Mouse (Mus musculus): ENCODE results near the gene Mog.
"Not testable (repeated sequence)": the region's sequence is repeated elsewhere in the genome, so short reads cannot be mapped to it uniquely, and the experiment has no call there.

Mog gene

DNA sequence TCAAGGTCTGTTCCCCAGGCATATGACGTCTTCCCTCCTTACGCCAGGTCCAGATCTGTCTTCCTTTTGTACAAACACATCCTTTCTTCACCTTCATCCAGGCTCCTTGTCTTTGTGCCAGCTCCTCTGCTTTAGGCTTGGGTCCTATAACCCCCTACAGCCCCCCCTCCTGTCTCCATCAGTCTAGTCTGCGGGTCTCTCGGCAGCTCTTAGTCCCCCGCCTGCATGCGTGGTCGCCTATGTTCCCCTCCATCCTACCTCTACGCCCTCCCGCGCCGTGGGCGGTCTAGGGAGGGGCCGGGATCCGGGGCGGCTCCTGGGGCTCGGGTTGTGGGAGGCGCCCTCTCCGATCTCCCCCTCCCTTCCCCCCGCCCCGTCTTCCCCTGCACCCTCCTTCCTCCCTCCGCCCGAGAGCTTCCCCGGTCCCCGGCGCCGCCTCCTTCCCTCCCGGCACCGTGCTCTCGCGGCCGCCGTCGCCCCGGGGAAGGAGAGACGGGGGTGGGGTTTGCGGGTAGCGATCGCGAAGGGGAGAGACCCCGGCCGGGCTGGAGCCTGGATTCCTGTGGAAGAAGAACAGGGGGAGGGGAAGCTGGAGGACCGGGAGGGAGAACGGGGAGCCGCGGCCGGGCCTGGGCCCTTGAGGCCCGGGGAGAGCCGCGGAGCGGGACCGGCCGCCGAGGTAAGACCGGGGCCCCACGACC lies 22.6 kb upstream of the Mog start, which contains the start of gene Gabbr1:
TSS of gene Gabbr1 (plus strand) at position 356 of the 701 bp plus-strand sequence.
- DNase-seq (ENCODE audit: low read depth, low spot score) = peak; percentile 88

GRCm38 (mm10) chr17:37044651-37045244 lies 21.6 kb upstream of the Mog start:
- DNase-seq (ENCODE audit: low read depth, low spot score) = no peak

DNA sequence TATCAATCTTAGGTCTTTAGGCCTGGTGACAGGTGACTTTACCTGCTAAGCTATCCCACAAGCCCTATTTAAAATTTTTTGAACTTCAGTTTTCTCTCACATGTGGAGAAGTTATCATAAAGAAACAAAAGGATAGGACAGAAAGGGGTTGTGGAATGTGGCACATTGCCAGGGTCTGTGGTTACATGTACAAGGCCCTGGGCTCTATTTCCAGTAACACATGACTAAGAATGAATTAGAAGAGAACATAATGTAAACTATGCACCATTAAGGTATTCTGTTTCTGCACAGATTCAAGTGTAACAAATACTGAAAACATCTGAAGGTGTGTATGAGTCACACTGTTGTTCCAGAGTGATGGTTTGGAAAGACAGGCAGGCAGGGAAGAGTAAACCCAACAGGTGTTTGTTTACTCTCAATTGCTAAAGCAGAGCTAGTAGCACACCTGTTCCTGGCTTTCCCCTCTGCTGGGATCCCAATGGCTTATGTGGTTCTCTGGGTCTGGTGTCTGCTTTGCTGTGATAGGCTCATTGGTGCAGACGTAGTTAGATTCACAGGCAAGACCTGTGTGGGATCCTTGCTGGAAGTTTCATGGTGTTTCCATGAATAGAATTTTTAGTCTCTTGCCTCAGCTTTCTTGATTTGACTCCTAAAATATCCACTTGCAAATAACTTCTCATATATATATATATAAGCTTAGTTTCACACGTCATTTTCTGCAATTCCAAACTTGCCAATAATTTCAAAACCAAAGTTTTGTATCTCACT lies 16.1 kb upstream of the Mog start:
- DNase-seq (ENCODE audit: low read depth, low spot score) = no peak

DNA sequence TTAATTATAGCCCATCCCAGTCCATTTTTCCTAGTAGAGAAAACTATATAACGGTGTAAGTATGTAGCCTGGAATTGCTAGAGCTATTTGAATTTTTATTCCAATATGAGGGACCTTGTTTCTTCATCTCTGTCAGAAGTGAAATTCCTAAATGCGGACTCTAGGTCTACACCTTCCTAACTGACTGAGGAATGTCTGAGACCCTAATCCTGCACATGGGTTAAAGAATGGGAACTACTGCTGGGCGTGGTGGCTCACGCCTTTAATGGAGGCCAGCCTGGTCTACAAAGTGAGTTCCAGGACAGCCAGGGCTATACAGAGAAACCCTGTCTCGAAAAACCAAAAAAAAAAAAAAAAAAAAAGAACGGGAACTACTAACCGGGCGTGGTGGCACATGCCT lies 6.0 kb upstream of the Mog start:
- no peak for DNase-seq (ENCODE audit: low read depth, low spot score)

DNA sequence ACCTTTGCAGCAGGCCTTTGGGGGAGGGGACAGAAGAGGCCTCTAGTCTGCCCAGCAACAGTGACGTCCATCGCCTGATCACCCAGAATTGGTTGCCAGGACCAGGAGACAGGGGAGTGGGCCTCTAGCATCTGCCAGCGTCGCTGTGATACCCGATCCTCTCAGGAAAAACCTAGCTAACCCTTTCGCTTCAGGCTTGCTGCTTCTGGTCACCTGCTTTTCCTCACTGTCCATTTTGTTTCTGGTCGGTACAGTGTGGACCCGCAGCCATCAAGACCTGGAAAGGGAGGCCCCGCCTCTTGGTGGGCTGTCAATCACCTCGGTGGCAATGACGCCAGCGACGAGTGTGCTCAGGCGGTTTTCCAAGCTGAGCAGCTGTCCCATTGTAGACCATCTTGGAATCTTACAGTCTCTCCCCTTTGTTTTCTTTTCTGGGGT lies 5.5 kb upstream of the Mog start:
- peak; percentile 76 for DNase-seq (ENCODE audit: low read depth, low spot score)

DNA sequence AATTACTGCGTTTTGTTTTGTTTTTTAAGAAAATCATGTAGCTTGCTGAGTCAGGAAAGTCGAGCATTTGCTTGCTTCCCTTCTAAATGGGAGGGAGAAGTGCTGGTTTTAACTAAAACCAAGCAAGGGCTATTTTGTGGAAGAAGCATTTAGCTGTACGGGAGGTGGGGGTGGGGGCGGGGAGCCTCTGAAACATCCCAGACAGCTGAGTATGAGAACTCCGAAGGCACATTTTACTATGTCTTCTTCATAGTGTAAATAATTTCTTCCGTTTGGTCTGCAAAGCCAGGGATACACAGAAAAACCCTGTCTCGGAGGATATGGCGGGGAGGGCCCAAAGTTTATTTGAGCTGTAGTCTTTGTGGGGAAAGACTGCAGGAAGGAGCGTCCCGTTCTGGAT lies 5.0 kb upstream of the Mog start:
- no peak for DNase-seq (ENCODE audit: low read depth, low spot score)

- no peak for DNase-seq (ENCODE audit: low read depth, low spot score)
Observed at GRCm38 (mm10) chr17:37027486-37027885, 4.3 kb upstream of the Mog start.

DNA sequence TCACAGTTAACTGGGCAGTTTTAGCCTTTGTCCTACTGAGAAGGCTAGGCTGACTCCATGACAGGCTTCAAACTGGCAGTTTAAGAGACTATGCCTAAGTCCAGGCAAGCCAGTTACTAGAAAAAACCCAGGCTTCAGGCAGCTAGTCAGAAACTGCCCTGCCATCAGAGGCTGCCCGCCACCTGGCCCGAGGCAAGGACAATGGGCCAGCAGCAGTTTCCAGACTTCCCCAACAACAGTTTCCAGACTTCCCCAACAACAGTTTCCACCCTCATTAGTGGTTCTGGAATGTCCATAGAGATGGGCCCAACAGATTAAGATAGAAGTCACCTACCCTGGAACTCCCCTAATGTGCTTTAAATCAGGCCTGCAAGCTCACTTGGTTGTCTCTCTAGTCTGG lies 3.2 kb upstream of the Mog start:
- no peak for DNase-seq (ENCODE audit: low read depth, low spot score)

GRCm38 (mm10) chr17:37019242-37019641 lies 4.0 kb downstream of the Mog start:
- not testable (repeated sequence) for DNase-seq (ENCODE audit: low read depth, low spot score)

DNA sequence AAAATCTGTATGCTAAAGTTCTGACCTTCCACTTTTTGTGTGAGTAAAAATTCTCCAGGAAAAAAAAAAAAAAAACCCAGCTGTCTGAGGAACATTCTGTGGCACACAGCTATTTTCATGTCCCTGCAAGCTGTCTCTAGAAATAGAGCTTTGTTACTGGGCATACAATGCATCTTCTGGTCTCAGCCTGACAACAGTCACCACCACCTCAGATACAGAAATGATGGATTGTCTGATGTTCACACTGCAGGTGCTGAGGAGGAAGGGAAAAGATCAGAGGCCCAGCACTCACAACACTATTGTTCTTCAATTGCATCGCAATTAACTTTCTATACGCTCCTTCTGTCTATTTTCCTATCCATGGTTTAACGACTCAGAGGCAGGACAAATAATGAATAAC lies 4.9 kb downstream of the Mog start:
- DNase-seq (ENCODE audit: low read depth, low spot score) = no peak

DNA sequence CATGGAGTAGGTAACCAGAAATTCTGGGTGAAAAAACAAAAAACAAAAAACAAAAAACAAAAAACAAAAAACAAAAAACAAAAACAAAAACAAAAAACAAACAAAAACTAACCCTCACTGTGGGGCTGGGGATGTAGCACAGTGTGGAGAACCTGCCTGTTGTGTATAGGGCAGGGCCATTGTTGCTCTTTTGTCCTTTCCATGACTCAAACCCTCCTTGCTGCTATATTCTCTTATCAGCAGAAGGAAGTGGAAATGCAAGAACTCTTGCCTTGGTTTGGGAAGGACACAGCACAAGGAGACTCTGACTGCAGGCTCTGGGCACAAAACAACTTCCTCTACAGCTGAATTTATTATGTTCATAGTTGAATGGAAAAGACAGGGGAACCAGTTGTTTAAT lies 6.9 kb downstream of the Mog start:
- DNase-seq (ENCODE audit: low read depth, low spot score) = no peak

DNA sequence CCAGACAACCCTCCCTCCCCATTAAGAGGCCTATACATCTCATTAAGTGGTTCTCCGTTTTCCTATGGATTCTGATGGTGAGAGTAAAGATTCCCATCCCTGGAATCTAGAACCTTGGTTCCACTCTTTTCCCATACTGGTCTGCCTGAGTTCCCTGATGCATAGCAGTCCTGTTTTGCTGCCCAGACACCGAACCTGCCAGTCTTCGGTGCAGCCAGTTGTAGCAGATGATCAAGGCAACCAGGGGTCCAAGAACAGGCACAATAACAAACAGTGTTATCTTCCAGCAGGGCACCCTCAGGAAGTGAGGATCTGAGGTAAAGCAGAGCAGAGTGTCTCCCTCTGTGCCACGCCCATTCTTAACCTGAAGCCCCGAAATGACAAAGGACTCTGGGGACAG lies 11.1 kb downstream of the Mog start:
- DNase-seq (ENCODE audit: low read depth, low spot score) = no peak

DNA sequence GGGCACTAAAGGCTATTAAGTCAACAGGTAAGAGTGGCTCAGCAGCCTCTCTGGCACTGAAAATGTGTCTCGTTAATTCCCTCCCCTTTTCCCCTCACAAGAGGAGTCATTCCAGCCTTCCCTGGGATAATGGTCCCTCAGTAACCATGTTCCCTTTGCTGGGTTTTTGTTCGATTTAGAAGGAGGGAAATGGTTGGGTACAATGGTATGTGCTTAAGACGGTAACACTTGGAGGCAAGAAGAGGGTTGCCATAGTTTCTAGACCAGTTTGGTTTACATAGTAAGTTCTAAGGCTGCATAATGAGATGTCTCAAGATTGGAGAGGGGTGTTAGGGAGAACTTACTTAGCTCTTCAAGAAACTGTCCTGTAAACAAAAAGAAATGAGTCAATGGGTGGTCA lies 11.5 kb downstream of the Mog start:
- DNase-seq (ENCODE audit: low read depth, low spot score) = no peak

DNA sequence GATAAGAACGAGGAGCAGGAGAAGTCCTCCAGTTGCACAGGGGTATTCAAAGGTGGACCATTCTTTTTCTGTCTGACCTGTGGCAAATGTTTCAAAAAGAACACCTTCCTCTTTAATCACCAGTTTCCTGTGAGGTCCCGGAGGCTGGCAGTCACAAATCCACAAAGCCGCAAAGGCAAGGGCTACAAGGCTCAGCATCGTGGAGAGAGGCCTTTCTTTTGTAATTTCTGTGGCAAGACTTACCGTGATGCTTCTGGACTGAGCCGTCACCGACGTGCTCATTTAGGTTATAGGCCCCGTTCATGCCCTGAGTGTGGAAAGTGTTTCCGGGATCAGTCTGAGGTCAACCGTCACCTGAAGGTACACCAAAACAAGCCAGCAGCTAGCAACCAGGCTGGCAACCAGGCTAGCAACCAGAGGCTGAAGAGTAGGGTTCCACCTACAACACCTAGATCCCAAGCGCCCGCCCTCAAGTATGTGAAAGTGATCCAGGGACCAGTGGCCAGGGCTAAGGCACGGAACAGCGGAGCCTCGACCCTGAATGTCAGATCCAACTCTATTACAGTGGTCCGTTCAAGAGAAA lies 13.6 kb downstream of the Mog start:
- peak; percentile 32 for DNase-seq (ENCODE audit: low read depth, low spot score)

DNA sequence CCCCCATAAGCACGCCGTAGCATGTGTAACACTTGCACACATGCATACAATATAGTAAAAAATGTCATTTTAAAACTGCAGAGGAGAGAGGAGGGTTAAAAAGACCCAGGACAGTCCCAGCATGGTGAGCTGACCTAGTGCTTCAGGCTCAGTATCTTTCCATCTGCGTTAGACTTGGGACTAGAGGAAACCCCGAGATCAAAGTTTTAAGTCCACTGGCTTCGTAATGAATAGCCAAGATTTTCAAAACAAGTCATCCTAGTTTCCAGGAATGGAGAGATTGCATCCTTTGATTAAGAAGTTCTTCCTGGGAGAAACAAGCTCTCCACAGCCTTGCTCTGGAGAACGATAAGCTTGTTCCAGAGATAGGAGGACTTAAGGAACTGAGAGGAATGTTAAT lies 15.0 kb downstream of the Mog start:
- DNase-seq (ENCODE audit: low read depth, low spot score) = no peak

DNA sequence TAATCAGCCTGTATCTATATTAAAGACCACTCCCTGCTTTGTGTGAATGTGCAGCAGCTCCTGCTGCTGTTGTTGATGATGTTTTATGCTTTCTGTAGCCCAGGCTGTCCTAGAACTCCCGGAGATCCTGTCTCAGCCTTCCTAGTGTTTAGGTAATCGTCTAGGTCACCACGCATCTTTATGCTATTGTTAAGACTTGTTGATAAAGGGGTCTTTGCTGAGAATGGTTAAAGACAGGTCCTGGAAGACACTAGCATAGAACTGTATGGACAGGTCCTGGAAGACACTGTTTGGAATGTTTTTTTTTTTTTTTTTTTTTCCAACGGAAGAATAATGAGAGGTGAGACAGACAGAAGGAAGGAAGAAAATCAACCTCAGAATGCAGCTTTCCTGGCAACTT lies 19.8 kb downstream of the Mog start:
- no peak for DNase-seq (ENCODE audit: low read depth, low spot score)

- no peak for DNase-seq (ENCODE audit: low read depth, low spot score)
Observed at GRCm38 (mm10) chr17:37002364-37003330, 20.6 kb downstream of the Mog start.

- DNase-seq (ENCODE audit: low read depth, low spot score) = no peak
Observed at GRCm38 (mm10) chr17:37000863-37001262, 22.3 kb downstream of the Mog start, which contains the start of gene Zfp57. Gene Zfp57 (plus strand): TSS chr17:37001163.

GRCm38 (mm10) chr17:36998477-36998876 lies 24.7 kb downstream of the Mog start:
- DNase-seq (ENCODE audit: low read depth, low spot score) = no peak

DNA sequence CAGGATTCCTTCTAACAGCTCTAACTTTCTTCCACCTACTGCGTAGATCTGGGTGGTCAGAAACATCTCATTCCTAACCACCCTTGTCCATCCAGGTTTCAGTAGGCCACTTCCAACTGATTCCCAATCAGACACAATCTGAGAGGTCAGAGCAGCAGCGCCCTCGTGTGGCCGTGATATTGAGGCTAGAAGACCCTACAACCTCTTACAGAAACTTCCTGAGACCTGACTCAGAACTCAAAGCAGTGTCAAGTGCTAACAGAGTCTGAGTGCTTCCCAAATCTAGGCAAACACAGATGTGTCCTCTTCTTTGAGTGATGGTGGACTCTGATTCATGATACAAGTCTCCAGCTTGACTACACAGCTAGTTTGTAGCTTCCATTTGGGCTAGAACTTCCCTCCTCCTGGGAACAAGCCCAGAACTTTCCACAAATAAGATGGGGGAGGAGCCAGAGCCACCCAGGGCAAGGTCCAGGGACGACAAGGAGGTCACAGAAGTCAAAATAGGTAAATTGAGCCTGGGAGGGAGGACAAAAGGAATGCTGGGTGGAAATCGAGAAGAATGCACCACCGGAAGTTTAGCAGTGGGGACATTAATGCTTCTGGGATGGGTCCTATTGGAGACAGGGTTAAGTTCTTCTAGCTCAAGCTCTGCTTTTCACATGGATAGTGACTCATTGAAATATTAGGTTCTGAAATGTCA lies 26.0 kb downstream of the Mog start:
- DNase-seq (ENCODE audit: low read depth, low spot score) = peak; percentile 52

Data from CD4-positive helper T cell, adult 2 months (primary cell).